12 mouse cellular contexts compared by ENCODE assay signal in genomic region chr7:19410766-19411344, GRCm38 (mm10). TPM values are rescaled to one million over a fixed set of nuclear protein-coding genes. Genes with fewer than 3 reads are reported as not detected.
DNase-seq lines count a peak whose midpoint lies in the region; ATAC-seq lines count a peak whose summit lies in the region.
"Had no signal": no experiment of that assay in that cellular context is flagged by ENCODE, and none has a peak within 500 bp of the region (broad histone marks: within the 10 kb centered on the region; RNA-seq: fewer than 3 reads in every experiment).

No protein-coding gene starts in this region.

- no peak overlapping the region for H3K4me2 ChIP-seq in liver, embryonic 12.5 days
- H3K4me2 ChIP-seq: liver, embryonic 15.5 days had no signal

- peaks cover 6% of the 10 kb centered on the region; the same call in 1 of the 2 replicates for H3K9me3 ChIP-seq in liver, embryonic 12.5 days (replicated peaks)
- H3K9me3 ChIP-seq: liver, embryonic 15.5 days had no signal

- no peak overlapping the region for H3K9ac ChIP-seq in liver, embryonic 12.5 days
- H3K9ac ChIP-seq: forebrain, postnatal 0 days; liver, embryonic 15.5 days had no signal

- no peaks in the 10 kb centered on the region for H3K36me3 ChIP-seq in liver, embryonic 12.5 days
- H3K36me3 ChIP-seq: liver, embryonic 15.5 days had no signal

- peaks cover 2% of the 10 kb centered on the region; the same call in 1 of the 2 replicates for H3K4me1 ChIP-seq in liver, embryonic 12.5 days

- no peak for ATAC-seq in liver, embryonic 12.5 days
- ATAC-seq: forebrain, postnatal 0 days had no signal

- H3K4me3 ChIP-seq in liver, embryonic 12.5 days: no peak overlapping the region
- H3K4me3 ChIP-seq: liver, embryonic 15.5 days had no signal

- peaks cover 54% of the 10 kb centered on the region for H3K27me3 ChIP-seq in liver, embryonic 12.5 days (replicated peaks)

- DNase-seq in testis, postnatal 10 days (ENCODE audit: low spot score): peak; percentile 69
- no peak for DNase-seq in testis, postnatal 14 days (ENCODE audit: low spot score)
- peak; percentile 93 for DNase-seq in gastrocnemius, postnatal 14 days
- DNase-seq in heart, postnatal 25 days (ENCODE audit: low spot score): peak; percentile 65
- no peak for DNase-seq in spleen, postnatal 4 days (ENCODE audit: low spot score in 2 of 2)
- no peak for DNase-seq in c-Kit-positive CD71-positive TER-119-positive erythroid progenitor cells, embryonic 14.5 days (ENCODE audit: low spot score)
- DNase-seq: cerebellum, postnatal 25 days; forebrain, postnatal 0 days; midbrain, embryonic 14.5 days; thymus, postnatal 14 days had no signal

- intact Hi-C loops in gastrocnemius, postnatal 14 days (cut with DNase I; ENCODE audit: low total_unique reads): no loop called here
- intact Hi-C loops in heart, postnatal 25 days (cut with DNase I): no loop called here

- 62% methylated on average over 11 of the region's 11 CpGs for WGBS in liver, embryonic 12.5 days (ENCODE audit: insufficient replicate concordance)

- H3K27ac ChIP-seq in liver, embryonic 12.5 days: no peak overlapping the region
- H3K27ac ChIP-seq: liver, embryonic 15.5 days had no signal

RNA-seq across cellular contexts. Expression of gene Ckm, which starts 6.3 kb away (rescaled TPM):
- total RNA-seq in gastrocnemius, postnatal 14 days (2021): over 10,000 TPM; 34,344 to 35,305 TPM
- total RNA-seq in heart, postnatal 25 days (2021): 1,000 to 10,000 TPM; 4,463 to 5,048 TPM
- 0.15 and 0.20 TPM in 2 replicates for polyA plus RNA-seq in liver, embryonic 12.5 days (2016; fragmentation: Nextera tagmentation; extraction: Ambion mirVana)
- polyA plus RNA-seq: forebrain, postnatal 0 days; midbrain, embryonic 14.5 days had no signal

RNA-seq across cellular contexts. Expression of gene Klc3, which starts 7.0 kb away (rescaled TPM):
- total RNA-seq in gastrocnemius, postnatal 14 days (2021): under 1 TPM in 1 of 2 experiments, not detected in 1; 0.11 TPM
- total RNA-seq in heart, postnatal 25 days (2021): under 1 TPM; 0.23 to 0.31 TPM
- 0.58 and 1.2 TPM in 2 replicates for polyA plus RNA-seq in liver, embryonic 12.5 days (2016; fragmentation: Nextera tagmentation; extraction: Ambion mirVana)

RNA-seq across cellular contexts. Expression of gene Ercc2, which starts 29.0 kb away (rescaled TPM):
- 1 to 10 TPM; 6.1 to 7.8 TPM for total RNA-seq in gastrocnemius, postnatal 14 days (2021)
- 10 to 100 TPM; 10.8 to 12.6 TPM for total RNA-seq in heart, postnatal 25 days (2021)
- 9.9 and 10.9 TPM in 2 replicates for polyA plus RNA-seq in liver, embryonic 12.5 days (2016; fragmentation: Nextera tagmentation; extraction: Ambion mirVana)

RNA-seq across cellular contexts. Expression of gene Mark4, which starts 47.8 kb away (rescaled TPM):
- total RNA-seq in gastrocnemius, postnatal 14 days (2021): 10 to 100 TPM; 12.6 to 14.1 TPM
- 10 to 100 TPM; 22.3 to 24.3 TPM for total RNA-seq in heart, postnatal 25 days (2021)
- 3.8 and 4.2 TPM in 2 replicates for polyA plus RNA-seq in liver, embryonic 12.5 days (2016; fragmentation: Nextera tagmentation; extraction: Ambion mirVana)

RNA-seq across cellular contexts. Expression of gene Ppp1r13l, which starts 51.3 kb away (rescaled TPM):
- 1 to 10 TPM; 1.7 to 2.9 TPM for total RNA-seq in gastrocnemius, postnatal 14 days (2021)
- total RNA-seq in heart, postnatal 25 days (2021): 10 to 100 TPM; 36.5 to 40.5 TPM
- polyA plus RNA-seq in liver, embryonic 12.5 days (2016; fragmentation: Nextera tagmentation; extraction: Ambion mirVana): 1.7 and 1.9 TPM in 2 replicates

Comparison
In these comparisons a context has a peak if more than half of its experiments do, and no peak if none do; other contexts are left out.
1. DNase-seq: peak in testis, postnatal 10 days (single experiment), gastrocnemius, postnatal 14 days (single experiment) and heart, postnatal 25 days (single experiment); none in testis, postnatal 14 days (single experiment), spleen, postnatal 4 days (0 of 2) and c-Kit-positive CD71-positive TER-119-positive erythroid progenitor cells, embryonic 14.5 days (single experiment).
2. RNA of gene Ckm, which starts 6.3 kb away (total RNA-seq): 34,344 to 35,305 TPM in gastrocnemius, postnatal 14 days; 4,463 to 5,048 TPM in heart, postnatal 25 days; every median in the first group is over 4 times any median in the second.